Mouse (Mus musculus): ENCODE results near the gene Ddost. TPM values are rescaled to one million over a fixed set of nuclear protein-coding genes. Genes with fewer than 3 reads are reported as not detected.

Gene Ddost
- total RNA-seq (2021) = 100 to 1,000 TPM; 108 to 115 TPM

GRCm38 (mm10) chr4:138304340-138305104 lies at the start of gene Ddost:
Ddost (plus strand) TSS chr4:138304730.
- intact Hi-C loops (cut with DNase I) = no loop called here

GRCm38 (mm10) chr4:138257116-138257687 lies 47.3 kb upstream of the Ddost start:
- intact Hi-C loops (cut with DNase I) = no loop called here
- DNase-seq = no peak

More at GRCm38 (mm10) chr4:138304340-138305104, at the start of gene Ddost:
- peak; percentile 99 for DNase-seq

GRCm38 (mm10) chr4:138258663-138259062 lies 45.9 kb upstream of the Ddost start:
- intact Hi-C loops (cut with DNase I) = no loop called here
- no peak for DNase-seq

GRCm38 (mm10) chr4:138259482-138259881 lies 45.0 kb upstream of the Ddost start:
- DNase-seq = no peak
- intact Hi-C loops (cut with DNase I) = no loop called here

- DNase-seq = peak; percentile 92
- intact Hi-C loops (cut with DNase I) = no loop called here
Measured at GRCm38 (mm10) chr4:138261843-138262681, 42.5 kb upstream of the Ddost start.

GRCm38 (mm10) chr4:138267869-138268268 lies 36.7 kb upstream of the Ddost start:
- intact Hi-C loops (cut with DNase I) = no loop called here
- no peak for DNase-seq

- intact Hi-C loops (cut with DNase I) = no loop called here
- DNase-seq = peak; percentile 34
Measured at GRCm38 (mm10) chr4:138272011-138272997, 32.2 kb upstream of the Ddost start.

- DNase-seq = no peak
- intact Hi-C loops (cut with DNase I) = no loop called here
Measured at GRCm38 (mm10) chr4:138278346-138278745, 26.2 kb upstream of the Ddost start.

- intact Hi-C loops (cut with DNase I) = no loop called here
- DNase-seq = peak; percentile 72
Measured at GRCm38 (mm10) chr4:138282834-138283233, 21.7 kb upstream of the Ddost start.

GRCm38 (mm10) chr4:138286411-138286810 lies 18.1 kb upstream of the Ddost start:
- no peak for DNase-seq
- intact Hi-C loops (cut with DNase I) = no loop called here

- DNase-seq = no peak
- intact Hi-C loops (cut with DNase I) = no loop called here
Measured at GRCm38 (mm10) chr4:138288691-138289090, 15.8 kb upstream of the Ddost start.

GRCm38 (mm10) chr4:138292028-138292427 lies 12.5 kb upstream of the Ddost start:
- no peak for DNase-seq
- intact Hi-C loops (cut with DNase I) = no loop called here

- no peak for DNase-seq
- intact Hi-C loops (cut with DNase I) = no loop called here
Measured at GRCm38 (mm10) chr4:138293261-138293948, 11.1 kb upstream of the Ddost start.

- intact Hi-C loops (cut with DNase I) = no loop called here
- no peak for DNase-seq
Measured at GRCm38 (mm10) chr4:138293949-138294550, 10.5 kb upstream of the Ddost start.

- intact Hi-C loops (cut with DNase I) = no loop called here
- no peak for DNase-seq
Measured at GRCm38 (mm10) chr4:138301271-138301780, 3.2 kb upstream of the Ddost start.

- intact Hi-C loops (cut with DNase I) = no loop called here
Measured at GRCm38 (mm10) chr4:138303011-138303410, 1.5 kb upstream of the Ddost start.

GRCm38 (mm10) chr4:138303742-138304141 lies 788 bp upstream of the Ddost start:
- intact Hi-C loops (cut with DNase I) = no loop called here
- DNase-seq = no peak

More at GRCm38 (mm10) chr4:138303011-138303410, 1.5 kb upstream of the Ddost start:
- DNase-seq = no peak

GRCm38 (mm10) chr4:138307025-138307424 lies 2.5 kb downstream of the Ddost start:
- intact Hi-C loops (cut with DNase I) = no loop called here

GRCm38 (mm10) chr4:138307739-138308138 lies 3.2 kb downstream of the Ddost start:
- DNase-seq = no peak
- intact Hi-C loops (cut with DNase I) = no loop called here

More at GRCm38 (mm10) chr4:138307025-138307424, 2.5 kb downstream of the Ddost start:
- no peak for DNase-seq
